Mouse (Mus musculus) c-Kit-positive CD71-negative TER-119-negative erythroid progenitor cells, embryonic 14.5 days (primary cell): ENCODE measurements around the gene Gm4131.
"Not testable (repeated sequence)": the region's sequence is repeated elsewhere in the genome, so short reads cannot be mapped to it uniquely, and the experiment has no call there.

Experiments used
- DNase-seq: peaks from one replicate; pipeline ENCODE4 v3.0.0-alpha.2; 2013; ENCODE audit warnings: low read depth

Gene Gm4131

DNA sequence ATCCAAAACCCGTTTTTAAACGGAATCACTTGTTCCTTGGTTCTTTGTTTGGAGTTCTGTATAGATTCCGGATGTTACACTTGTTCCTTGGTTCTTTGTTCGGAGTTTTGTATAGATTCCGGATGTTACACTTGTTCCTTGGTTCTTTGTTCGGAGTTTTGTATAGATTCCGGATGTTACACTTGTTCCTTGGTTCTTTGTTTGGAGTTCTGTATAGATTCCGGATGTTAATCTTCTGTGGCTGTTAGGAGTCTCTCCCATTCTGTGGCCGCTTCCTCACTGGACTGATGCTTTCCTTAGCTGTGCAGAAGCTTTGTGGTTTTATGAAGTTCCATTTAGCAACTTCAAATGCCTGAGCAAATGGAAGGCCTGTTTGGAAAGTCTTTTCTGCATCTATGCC is at the start of gene Gm4131:
TSS of gene Gm4131 (minus strand) at position 101 of the 400 bp plus-strand sequence.
- DNase-seq: not testable (repeated sequence)

DNA sequence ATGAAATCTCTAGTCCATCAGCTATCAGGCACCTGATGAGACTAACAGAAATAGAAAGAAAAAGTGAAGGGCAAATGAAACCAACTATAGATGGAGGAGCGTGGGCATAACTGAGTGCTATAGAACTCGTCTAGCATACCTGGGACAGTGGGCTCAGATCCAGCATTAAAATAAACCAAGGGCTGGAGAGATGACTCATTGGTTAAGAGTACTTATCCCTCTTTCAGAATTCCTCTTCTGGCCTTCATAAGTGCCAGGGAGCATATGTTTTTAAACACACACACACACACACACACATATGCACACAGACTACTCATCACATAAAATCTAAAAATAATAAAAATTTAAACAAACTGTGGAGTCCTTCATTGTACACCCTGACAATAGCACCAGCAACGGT is 43.2 kb upstream of the Gm4131 start:
- no peak for DNase-seq

DNA sequence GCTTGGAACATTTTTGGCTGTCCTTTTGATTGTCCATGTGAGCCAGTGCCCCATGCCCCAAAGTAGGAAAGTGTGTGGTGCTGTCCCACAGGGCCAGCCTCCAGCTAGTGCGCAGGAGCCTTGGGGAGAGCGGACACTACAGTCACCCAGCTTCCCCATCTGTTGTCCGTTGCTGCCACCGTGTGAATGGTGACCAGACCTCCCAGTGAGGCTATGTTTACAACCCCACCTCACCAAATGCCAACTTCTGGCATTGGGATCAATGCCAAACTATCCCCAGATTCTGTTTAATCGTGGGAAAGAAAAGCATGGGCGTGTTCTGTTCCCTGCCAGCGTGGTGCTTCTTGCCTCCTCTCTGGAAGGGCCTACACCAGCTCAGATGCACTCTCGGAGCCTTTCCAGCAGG is 41.1 kb upstream of the Gm4131 start:
- no peak for DNase-seq

DNA sequence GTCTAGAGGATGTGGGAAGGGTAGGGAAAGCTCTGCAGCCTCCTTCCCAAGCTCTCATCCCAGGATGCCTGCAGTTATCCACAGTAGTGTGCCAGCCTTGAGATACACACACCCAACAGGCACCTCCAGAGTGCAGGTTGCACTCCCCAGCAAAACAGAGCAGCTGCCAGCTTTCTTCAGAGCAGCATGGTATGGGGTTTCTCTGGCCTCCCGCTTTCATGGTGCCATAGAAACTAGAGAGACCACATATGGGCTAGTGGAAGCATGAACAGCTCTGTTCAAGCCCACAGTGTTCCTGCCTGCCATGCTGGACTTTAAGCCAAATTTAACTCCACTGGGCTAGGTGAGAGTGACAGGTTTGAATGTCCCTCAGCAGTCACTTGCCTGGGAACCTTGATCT is 36.1 kb upstream of the Gm4131 start:
- DNase-seq: no peak

DNA sequence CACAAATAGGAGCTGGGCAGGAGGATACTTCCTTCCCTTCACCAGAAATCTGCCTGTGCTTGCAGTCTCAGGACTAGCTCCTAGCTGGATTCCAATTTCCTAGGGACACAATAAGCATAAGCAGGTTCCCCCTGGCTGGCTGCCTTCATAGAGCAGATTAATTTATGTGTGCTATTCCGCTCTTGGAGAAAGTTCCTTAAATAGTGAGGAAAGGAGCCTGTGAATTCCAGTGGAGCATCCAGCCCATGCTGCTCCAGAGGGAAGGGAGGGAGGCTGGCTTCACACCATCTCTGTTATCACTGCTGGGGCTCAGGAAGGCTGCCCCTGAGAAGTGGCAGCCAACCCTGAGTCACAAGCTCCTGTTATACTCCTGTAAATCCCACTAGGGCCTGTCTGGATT is 35.5 kb upstream of the Gm4131 start:
- no peak for DNase-seq

DNA sequence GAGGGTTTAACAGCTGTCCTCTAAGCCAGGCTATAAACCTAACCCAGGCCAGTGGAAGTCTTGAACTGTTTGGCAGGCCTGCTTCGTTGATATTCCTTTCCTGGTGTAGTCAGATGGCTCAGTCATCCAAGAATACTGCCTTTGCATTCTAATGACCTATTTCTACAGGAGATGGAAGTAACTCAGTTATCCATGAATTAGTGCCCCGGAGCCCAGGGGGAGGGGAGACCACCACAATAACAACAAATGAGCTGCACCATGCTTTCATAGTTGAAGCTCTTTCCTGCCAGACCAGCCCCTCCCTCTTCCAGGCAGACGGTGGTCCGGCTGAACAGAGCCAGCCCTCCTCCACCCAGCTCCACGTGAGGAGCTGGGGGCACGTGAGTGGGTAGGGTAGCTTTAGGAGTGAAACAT is 33.4 kb upstream of the Gm4131 start:
- DNase-seq: no peak

DNA sequence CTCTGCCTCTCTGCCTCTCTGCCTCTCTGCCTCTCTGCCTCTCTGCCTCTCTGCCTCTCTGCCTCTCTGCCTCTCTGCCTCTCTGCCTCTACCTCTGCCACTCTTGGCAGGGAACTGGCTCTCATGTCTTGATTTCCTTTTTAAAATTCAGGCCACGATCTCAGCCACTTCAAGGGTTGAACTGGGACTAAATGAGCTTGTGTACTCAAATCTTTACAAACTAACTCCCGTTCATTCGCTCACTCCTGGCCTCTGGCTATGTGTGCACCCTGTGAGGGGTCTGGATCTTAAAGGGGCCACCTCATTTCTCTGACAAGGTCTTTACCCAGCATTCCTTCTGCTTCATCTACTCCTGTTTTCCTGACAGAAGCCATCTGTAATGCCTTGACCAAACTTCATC is 18.6 kb upstream of the Gm4131 start:
- no peak for DNase-seq

DNA sequence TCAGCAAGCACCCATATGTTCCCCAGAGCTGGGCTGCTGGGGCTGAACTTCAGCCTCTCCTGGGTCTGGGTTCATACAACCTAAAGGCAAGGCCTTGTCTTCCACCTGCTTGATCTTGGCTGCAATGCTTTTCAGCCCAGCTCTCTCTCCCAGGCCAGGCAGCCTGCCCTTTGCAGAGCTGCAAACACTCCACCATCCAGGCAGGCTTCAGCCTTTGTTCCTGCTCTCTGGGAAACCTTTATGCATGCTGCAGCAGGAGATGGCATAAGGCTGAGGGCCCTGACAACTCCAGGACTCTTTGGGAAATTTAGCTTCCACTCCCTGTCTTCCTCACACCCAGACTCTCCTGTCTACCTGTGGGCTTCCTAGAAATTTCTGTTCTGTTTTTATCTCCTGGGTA is 17.9 kb upstream of the Gm4131 start:
- no peak for DNase-seq

DNA sequence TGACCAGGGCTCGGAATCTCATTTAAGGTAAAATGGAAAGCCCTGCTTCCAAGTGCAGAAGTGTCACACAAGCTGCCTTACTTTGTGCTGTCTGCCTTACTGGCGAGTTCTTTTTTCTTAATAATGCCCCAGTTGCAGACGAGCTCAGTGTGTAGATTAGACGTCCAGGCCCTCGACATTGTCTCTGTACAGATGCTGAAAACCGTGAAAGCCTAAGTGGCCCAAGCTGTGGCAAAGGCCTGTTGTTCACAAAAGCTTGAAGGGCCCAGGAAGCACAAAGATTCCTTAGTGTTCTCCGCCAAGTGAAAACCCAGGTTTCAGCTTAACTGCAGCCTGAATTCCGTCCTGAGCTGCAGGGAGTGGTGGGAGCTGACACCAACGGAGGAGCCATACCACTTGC is 15.0 kb upstream of the Gm4131 start:
- DNase-seq: no peak

DNA sequence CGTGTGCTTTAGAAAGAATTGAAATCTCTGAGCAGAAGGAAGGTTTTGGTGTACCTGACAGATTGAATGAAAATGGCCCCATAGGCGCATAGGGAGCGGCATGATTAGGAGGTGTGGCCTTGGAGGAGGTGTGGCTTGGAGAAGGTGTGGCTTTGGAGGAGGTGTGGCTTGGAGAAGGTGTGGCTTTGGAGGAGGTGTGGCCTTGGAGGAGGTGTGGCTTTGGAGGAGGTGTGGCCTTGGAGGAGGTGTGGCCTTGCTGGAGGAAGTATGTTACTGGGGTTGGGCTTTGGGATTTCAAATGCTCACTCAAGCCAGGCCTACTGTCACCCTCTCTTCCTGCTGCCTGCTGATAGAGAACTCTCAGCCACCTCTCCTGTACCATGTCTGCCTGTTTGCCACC is 14.2 kb upstream of the Gm4131 start:
- no peak for DNase-seq

DNA sequence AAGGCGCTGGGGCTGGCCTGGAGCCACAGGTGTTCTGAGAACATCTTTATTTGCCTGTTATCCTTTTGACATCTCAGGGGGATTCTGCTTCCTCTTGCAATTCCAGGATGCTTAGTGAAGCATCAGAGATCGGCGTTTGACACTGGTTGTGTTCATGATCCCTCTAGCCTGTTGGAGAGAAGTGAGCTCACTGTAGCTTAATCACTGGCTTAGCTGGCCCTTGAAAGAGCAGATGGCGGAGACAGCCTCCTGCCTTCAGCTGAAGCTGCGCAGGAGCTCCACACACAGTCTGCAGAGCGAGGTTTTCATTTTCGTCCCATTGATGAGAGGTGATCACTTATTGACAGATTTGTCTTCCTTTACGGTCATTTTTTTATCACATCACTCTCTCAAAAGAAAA is 9.1 kb upstream of the Gm4131 start:
- no peak for DNase-seq

DNA sequence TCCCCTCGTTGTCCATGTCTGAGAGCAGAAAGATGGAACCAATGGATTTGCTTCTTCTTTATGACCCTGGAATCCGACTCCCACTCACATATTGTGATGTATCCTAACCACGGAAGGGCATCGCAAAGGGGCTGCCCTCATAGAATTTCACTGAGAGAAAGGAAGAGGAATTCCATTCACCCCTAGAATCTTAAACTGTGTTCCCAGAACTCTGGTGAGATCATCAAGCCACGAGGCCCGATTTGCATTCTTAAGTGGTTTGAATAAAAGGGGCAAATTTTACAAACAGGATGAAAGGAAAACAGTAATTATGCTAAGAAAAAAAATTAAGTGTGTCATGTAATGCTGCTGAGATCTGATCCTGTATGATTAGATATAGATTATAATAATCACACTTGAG is 8.2 kb upstream of the Gm4131 start:
- DNase-seq: no peak

DNA sequence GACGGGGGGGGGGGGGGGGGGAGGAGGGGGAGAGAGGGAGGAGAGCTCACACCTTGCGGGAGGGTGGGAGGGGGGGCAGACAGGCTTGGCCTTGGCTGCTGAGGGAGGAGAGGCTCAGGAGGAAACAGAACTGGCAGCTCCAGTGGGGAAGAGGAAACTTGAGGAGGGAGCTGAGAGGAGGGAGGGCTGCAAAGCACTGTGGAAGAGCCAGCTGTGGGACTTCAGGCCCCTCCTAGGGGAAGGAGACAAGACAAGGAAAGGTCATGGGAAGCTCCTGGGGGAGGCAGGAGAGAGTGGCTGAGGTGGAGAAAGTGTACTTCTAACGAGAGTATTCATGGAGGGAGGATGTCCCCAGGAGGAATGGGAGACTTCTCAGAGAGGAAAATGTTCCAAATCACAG is 6.7 kb upstream of the Gm4131 start:
- DNase-seq: no peak

DNA sequence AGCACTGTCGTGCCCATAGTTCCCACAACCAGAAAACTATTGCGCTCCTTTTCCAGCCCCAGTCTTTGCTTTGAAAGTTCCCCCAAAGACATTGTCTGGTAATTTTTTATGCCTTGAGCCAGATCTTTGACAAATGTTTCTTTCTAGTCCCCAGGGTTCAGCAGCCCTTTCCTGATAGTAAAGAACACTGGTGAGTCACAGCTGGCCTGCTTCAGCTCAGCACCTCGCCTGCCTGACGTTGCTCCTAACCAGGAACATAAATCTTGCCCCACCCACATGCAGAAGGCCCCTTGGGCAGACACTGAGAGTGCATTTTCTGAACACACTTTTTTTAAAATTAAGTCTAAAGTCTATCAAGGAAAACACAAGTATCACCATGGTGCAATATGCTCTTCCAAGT is 3.6 kb upstream of the Gm4131 start:
- DNase-seq: no peak

DNA sequence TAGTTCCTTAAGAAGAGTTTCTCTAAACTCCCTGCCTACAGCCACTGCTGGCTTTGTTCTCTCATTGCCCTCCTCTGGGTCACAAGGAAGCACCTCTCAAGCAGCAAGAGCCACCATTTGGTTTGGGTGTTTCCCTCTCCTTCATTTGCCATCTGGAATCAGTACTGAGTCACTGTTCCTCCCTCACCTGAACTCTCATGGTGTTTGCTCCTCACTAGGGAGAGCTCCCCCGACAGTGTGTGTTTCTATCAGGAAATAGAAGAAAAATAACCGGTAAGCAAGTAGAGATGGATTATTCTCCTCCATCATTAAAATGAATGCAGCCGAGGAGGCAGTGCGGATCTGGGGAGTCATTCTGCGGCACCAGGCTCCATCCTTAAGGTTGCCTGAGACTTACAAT is 2.7 kb upstream of the Gm4131 start:
- no peak for DNase-seq

DNA sequence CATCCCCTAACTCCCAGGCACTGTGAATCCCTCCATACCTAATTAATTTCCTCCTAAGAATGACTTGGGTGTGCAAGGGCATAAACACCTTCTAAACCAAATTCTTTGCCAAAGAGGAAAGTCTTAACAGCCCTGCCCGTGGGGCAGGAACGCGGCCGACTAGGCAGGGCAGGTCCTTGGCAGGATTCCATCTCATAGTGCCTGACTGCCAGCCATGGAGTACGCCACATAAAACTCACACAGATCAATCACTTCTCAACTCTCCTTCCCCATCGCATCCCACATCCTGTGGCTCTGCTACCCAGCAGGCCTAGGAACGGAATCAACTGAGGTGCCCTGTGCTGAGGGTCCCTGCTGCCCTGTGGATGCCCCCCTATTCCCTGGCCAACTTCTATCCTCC is 3.0 kb downstream of the Gm4131 start:
- no peak for DNase-seq

DNA sequence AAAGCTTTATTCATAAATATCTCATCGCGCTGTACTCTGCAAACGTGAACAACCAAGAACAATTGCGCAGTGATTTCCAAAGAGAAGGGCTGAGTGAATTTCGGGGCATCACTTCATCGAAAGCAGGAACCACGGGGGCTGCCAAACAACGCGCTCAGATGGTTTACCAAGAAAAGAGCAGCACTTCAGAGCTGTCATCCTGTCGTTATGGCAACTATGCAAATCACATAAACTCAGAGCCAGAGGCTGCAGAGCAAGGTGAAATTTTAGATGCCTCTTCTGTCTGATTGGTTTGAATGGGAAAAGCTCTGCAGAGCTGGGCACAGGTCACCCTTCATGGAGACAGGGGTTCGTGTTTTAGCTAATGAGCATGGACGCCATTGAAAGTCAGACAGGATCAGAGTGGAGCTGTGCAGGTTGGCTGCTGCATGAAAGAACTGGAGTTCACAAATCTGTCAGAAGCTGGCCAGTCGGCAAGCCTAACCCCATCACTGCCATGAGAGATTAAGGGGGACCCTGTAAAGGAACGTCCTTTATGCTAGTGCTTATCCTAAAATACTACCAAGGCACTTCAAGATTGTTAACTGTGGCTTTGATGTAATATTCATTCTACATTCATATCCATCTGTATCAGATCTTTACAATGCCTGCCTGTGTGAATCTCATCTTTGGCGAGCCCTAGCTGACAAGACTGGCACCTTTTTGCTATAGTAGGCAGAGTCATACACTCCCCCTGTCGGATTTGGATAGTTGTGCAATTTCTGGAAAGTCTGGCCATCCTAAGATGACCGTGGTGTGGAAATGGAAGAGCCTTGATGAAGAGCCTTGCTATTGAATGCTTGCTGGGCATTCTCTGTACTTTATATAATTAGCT is 4.6 kb downstream of the Gm4131 start:
- no peak for DNase-seq

DNA sequence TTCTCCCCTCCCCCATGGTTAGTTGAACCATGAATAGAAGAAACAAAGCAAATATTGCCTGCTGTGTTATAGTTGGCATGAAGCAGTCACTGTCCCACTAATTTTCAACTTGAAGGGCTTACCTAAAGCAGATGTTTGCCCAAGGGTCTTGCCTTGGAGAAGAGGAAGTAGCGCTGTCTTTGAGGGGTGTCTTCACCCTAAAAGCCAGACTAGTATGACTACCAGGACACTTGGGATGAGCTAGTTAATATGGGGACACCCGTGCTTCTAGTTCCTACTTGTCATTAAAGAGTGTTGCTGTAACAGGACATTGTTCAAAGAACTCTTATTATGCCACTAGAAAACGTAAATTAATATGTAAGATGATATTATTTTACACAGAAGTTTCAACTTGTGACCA is 9.6 kb downstream of the Gm4131 start:
- DNase-seq: no peak

DNA sequence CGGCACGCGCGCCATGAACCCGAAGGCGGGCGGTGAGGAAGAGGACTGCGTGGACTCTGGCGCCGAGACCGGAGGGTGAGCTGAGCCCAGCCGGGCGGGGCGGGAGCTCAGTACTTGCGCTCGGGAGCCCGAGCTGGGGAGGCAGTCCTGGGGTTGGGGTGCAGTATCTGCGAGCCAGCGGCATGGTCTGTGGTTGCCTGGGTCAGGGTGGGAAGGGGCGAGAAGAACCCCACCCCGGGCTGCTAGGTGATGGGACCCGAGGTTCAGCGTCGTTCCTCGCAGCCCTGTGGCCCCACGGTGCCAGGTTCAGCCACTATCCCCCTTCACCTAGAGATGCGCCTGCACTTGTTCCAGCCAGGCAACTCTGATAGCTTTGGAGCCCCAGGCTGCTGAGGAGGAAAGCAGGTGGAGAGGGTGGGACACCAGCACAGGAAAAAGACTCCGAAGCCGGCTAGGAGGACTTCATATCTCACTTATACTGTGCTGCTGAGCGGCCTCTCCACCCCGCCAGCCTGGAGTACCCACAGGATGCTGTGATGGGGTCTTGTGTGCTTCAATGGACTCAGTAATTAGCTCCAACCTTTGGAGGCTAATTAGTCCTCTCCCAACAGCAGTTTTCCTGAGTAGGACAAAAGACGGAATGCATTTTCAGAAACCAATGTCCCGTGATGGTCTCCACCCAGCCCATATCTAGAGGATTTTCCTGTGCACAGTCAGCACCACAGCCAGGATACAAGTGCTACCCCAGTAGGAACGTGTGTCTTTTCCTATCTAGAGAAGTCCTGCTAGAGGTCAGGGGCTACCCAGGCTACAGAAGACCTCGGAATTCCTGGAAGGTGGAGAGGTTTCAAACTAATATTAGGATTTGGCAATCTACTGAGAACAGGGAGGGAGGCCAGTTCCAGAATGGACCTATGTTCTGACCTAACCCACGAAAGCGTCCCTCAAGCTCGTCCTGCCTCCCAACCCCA is 10.6 kb downstream of the Gm4131 start:
- no peak for DNase-seq

DNA sequence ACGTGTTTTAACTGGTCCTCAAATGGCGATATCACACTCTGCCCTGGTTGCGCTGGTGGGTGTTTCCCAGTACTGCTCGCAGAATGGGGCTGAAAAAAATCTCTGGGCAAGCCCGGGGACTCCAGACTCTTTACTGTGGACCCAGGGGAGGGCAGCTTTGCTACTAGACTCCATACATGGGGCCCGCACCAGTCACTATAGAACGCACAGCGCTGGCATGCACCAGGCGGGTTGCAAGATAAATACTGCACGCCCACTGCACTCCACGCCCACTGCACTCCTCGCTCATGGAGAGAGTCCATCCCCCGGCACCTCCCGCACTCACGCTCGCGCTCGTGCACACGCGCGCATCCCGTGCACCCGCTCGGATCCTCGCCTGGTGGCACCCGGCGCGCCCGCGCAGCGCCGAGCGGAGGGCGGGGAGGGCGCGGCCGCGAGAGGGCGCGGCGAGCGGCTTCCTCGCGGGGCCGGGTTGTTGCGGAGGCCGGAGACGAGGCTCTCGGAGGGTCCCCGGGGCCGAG is 11.4 kb downstream of the Gm4131 start, which contains the start of gene Fam124a:
TSS of gene Fam124a (plus strand) at position 429 of the 521 bp plus-strand sequence.
- peak; percentile 24 for DNase-seq

DNA sequence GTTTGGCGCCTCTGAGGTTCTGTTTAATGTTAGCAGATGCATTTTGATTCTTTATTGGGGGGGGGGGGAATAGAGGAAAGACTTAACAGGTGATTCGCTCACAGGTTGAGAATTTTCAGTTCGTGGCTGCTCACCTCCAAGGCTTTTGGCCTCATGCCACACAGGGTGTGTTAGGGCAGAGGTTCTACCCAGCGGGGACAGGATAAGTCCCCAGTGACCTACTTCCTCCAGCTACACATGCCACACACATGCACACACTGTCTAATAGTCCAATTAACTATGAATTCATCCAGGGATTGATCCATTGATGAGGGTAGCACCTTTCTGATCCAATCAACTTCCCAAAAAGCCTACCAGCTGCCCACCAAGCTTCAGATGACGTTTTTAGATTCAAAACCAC is 12.9 kb downstream of the Gm4131 start:
- DNase-seq: no peak

DNA sequence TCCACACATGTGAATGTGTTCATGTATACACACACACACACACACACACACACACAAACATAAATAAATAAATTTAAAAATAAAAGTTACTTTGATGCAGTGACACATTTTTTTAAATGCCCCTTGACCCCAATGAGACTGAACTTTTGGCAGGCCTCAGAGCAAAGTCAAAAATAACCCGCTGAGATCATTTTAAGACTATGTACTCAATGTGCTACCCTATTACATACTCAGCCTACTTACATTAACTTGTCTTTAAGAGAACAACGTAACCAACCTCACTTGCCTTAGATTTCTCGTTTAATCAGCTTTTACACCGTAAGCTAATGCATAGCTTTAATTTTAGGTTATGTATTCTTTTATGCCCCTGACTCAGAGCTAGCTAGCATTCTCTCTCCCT is 13.9 kb downstream of the Gm4131 start:
- no peak for DNase-seq

DNA sequence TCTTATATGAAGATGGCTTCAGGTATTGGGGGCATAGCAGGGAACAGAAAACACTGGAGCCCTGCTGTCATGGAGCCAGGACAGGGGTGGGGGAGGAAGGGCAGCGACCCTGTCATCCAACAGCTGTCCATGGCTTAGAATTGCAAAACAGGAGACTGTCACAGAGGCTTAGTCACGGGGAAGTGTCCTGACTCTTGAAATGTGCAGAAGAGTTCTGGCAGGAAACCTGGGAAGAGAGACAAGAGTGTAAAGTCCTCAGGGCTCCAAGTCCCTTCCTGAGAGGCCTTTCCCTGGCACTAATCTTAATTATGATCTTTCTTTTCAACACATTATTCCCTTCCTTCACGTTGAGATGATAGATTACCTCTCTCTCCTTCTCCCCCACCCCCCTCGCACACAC is 16.6 kb downstream of the Gm4131 start:
- no peak for DNase-seq
